Mouse (Mus musculus) liver, embryonic 15.5 days (tissue): ENCODE data around the gene Gbx2. TPM values are rescaled to one million over a fixed set of nuclear protein-coding genes. Genes with fewer than 3 reads are reported as not detected.
A peak's percentile ranks its signal among the peaks of the same experiment; 100 is the strongest.

Experiments used
- ATAC-seq: fragments of 200-750 bp; cut with Nextera tagmentation; 2 replicates; pipeline ENCODE4 v1.8.0; 2017; ENCODE audit warnings: moderate number of reproducible peaks, mild to moderate bottlenecking, moderate library complexity; ENCODE audit not compliant: insufficient read depth
- H3K27ac ChIP-seq: fragments of 300-500 bp; sonication (generic); replicated peaks from 2 replicates; pipeline ENCODE4 v1.5.1; 2015; ENCODE audit warnings: mild to moderate bottlenecking, inconsistent platforms
- H3K27me3 ChIP-seq: fragments of 300-500 bp; sonication (generic); 2 replicates; pipeline ENCODE4 v1.6.1; 2015; ENCODE audit warnings: mild to moderate bottlenecking, inconsistent platforms
- H3K36me3 ChIP-seq: fragments of 300-500 bp; sonication (generic); replicated peaks from 2 replicates; pipeline ENCODE4 v1.6.1; 2015; ENCODE audit warnings: moderate library complexity, mild to moderate bottlenecking, inconsistent platforms
- H3K4me1 ChIP-seq: fragments of 300-500 bp; sonication (generic); replicated peaks from 2 replicates; pipeline ENCODE4 v1.6.1; 2015; ENCODE audit warnings: inconsistent platforms
- H3K4me2 ChIP-seq: fragments of 300-500 bp; sonication (generic); 2 replicates; pipeline ENCODE4 v1.6.1; 2015; ENCODE audit warnings: moderate library complexity, mild to moderate bottlenecking, inconsistent platforms
- H3K4me3 ChIP-seq: fragments of 300-500 bp; sonication (generic); replicated peaks from 2 replicates; pipeline ENCODE4 v1.5.1; 2015; ENCODE audit warnings: mild to moderate bottlenecking, inconsistent platforms
- H3K9ac ChIP-seq: fragments of 300-500 bp; sonication (generic); 2 replicates; pipeline ENCODE4 v1.6.1; 2015; ENCODE audit warnings: moderate library complexity, mild to moderate bottlenecking, inconsistent platforms
- H3K9me3 ChIP-seq: fragments of 300-500 bp; sonication (generic); replicated peaks from 2 replicates; pipeline ENCODE4 v1.6.1; 2016; ENCODE audit warnings: inconsistent platforms
- WGBS: fragments of 180-500 bp; shearing (Covaris S2); methylation state at CpG from one replicate; pipeline ENCODE4 v1.1.7; 2015; ENCODE audit warnings: mixed read lengths; ENCODE audit not compliant: insufficient replicate concordance; 5-methylcytosine and 5-hydroxymethylcytosine counted together
- polyA plus RNA-seq: library from polyadenylated mRNA; unstranded; fragments of >200 nt; fragmentation: Nextera tagmentation; extraction: Ambion mirVana; gene quantifications from 2 replicates; pipeline ENCODE4 v1.2.1, GENCODE M21; 2015

Gene Gbx2
- polyA plus RNA-seq, 1 experiment from 2014 or later, result 0.67 TPM

GRCm38 (mm10) chr1:89962092-89962491, 31.1 kb upstream of the Gbx2 start:
- no peaks in the 10 kb centered on the region for H3K36me3 ChIP-seq
- WGBS, result 25% methylated on average over 13 of the region's 13 CpGs
- H3K27ac ChIP-seq, result no peak overlapping the region
- H3K9me3 ChIP-seq, result no peaks in the 10 kb centered on the region
- H3K9ac ChIP-seq, result no peak overlapping the region
- H3K4me1 ChIP-seq, result no peaks in the 10 kb centered on the region
- no peak overlapping the region for H3K4me2 ChIP-seq
- no peak for ATAC-seq
- no peak overlapping the region for H3K4me3 ChIP-seq
- H3K27me3 ChIP-seq, result peaks cover 25% of the 10 kb centered on the region

GRCm38 (mm10) chr1:89959393-89959792, 28.4 kb upstream of the Gbx2 start:
- Histone ChIP-seq H3K27ac (no peak overlapping the region), H3K9me3 (no peaks in the 10 kb centered on the region), H3K9ac (no peak overlapping the region), H3K4me3 (no peak overlapping the region), H3K4me1 (no peaks in the 10 kb centered on the region), H3K36me3 (no peaks in the 10 kb centered on the region), H3K4me2 (no peak overlapping the region), H3K27me3 (peaks cover 17% of the 10 kb centered on the region)
- WGBS, result 54% methylated on average over 4 of the region's 4 CpGs
- no peak for ATAC-seq

GRCm38 (mm10) chr1:89943202-89943601, 12.2 kb upstream of the Gbx2 start:
- no peak for ATAC-seq
- H3K9me3 ChIP-seq, result no peaks in the 10 kb centered on the region
- 1% methylated on average over 16 of the region's 16 CpGs for WGBS
- H3K9ac ChIP-seq, result no peak overlapping the region
- H3K4me2 ChIP-seq, result no peak overlapping the region
- H3K27me3 ChIP-seq, result peaks cover 83% of the 10 kb centered on the region
- H3K36me3 ChIP-seq, result no peaks in the 10 kb centered on the region
- no peak overlapping the region for H3K4me3 ChIP-seq
- no peak overlapping the region for H3K27ac ChIP-seq
- H3K4me1 ChIP-seq, result peaks cover 10% of the 10 kb centered on the region; the same call in 1 of the 2 replicates

- ATAC-seq, result no peak
- H3K4me3 ChIP-seq, result no peak overlapping the region
- no peaks in the 10 kb centered on the region for H3K36me3 ChIP-seq
- no peak overlapping the region for H3K27ac ChIP-seq
- H3K27me3 ChIP-seq, result peaks cover 84% of the 10 kb centered on the region
- no peaks in the 10 kb centered on the region for H3K9me3 ChIP-seq
- no peak overlapping the region for H3K9ac ChIP-seq
- peaks cover 10% of the 10 kb centered on the region; the same call in 1 of the 2 replicates for H3K4me1 ChIP-seq
- WGBS, result 7% methylated on average over 15 of the region's 15 CpGs
- H3K4me2 ChIP-seq, result no peak overlapping the region
These were observed 11.5 kb upstream of the Gbx2 start for GRCm38 (mm10) chr1:89942395-89942976.

GRCm38 (mm10) chr1:89941701-89942381, 10.9 kb upstream of the Gbx2 start:
- Histone ChIP-seq H3K9me3 (no peaks in the 10 kb centered on the region), H3K36me3 (no peaks in the 10 kb centered on the region), H3K4me1 (peaks cover 10% of the 10 kb centered on the region; the same call in 1 of the 2 replicates), H3K27ac (no peak overlapping the region), H3K4me2 (peak overlapping the region; percentile 27; the same call in 1 of the 2 replicates), H3K4me3 (peak overlapping the region; percentile 8; the same call in 1 of the 2 replicates), H3K9ac (no peak overlapping the region), H3K27me3 (peaks cover 91% of the 10 kb centered on the region)
- under 1% methylated on average over 40 of the region's 40 CpGs for WGBS
- no peak for ATAC-seq

- no peak overlapping the region for H3K27ac ChIP-seq
- H3K4me1 ChIP-seq, result peaks cover 10% of the 10 kb centered on the region; the same call in 1 of the 2 replicates
- H3K4me3 ChIP-seq, result no peak overlapping the region
- 20% methylated on average over 15 of the region's 15 CpGs for WGBS
- no peak overlapping the region for H3K9ac ChIP-seq
- H3K36me3 ChIP-seq, result no peaks in the 10 kb centered on the region
- H3K27me3 ChIP-seq, result peaks cover 97% of the 10 kb centered on the region
- H3K9me3 ChIP-seq, result no peaks in the 10 kb centered on the region
- ATAC-seq, result no peak
- H3K4me2 ChIP-seq, result no peak overlapping the region
These were observed 10.1 kb upstream of the Gbx2 start for GRCm38 (mm10) chr1:89940961-89941524.

- Histone ChIP-seq H3K4me3 (no peak overlapping the region), H3K4me1 (peaks cover 10% of the 10 kb centered on the region; the same call in 1 of the 2 replicates), H3K9ac (no peak overlapping the region), H3K4me2 (peak overlapping the region; percentile 32; the same call in 1 of the 2 replicates), H3K9me3 (no peaks in the 10 kb centered on the region), H3K27me3 (peaks cover 97% of the 10 kb centered on the region), H3K27ac (no peak overlapping the region), H3K36me3 (no peaks in the 10 kb centered on the region)
- WGBS, result 3% methylated on average over 34 of the region's 34 CpGs
- no peak for ATAC-seq
These were observed 9.2 kb upstream of the Gbx2 start for GRCm38 (mm10) chr1:89939981-89940726.

- Histone ChIP-seq H3K4me3 (no peak overlapping the region), H3K27ac (no peak overlapping the region), H3K36me3 (no peaks in the 10 kb centered on the region), H3K9ac (no peak overlapping the region), H3K9me3 (no peaks in the 10 kb centered on the region), H3K4me1 (peaks cover 10% of the 10 kb centered on the region; the same call in 1 of the 2 replicates), H3K4me2 (no peak overlapping the region), H3K27me3 (peaks cover 98% of the 10 kb centered on the region)
- no peak for ATAC-seq
- WGBS, result 23% methylated on average over 16 of the region's 16 CpGs
These were observed 8.6 kb upstream of the Gbx2 start for GRCm38 (mm10) chr1:89939596-89939960.

- Histone ChIP-seq H3K27ac (no peak overlapping the region), H3K4me2 (no peak overlapping the region), H3K4me1 (peaks cover 10% of the 10 kb centered on the region; the same call in 1 of the 2 replicates), H3K9ac (no peak overlapping the region), H3K27me3 (peaks cover 98% of the 10 kb centered on the region), H3K9me3 (no peaks in the 10 kb centered on the region), H3K4me3 (no peak overlapping the region), H3K36me3 (no peaks in the 10 kb centered on the region)
- ATAC-seq, result no peak
- 22% methylated on average over 16 of the region's 16 CpGs for whole genome bisulfite sequencing
These were observed 8.1 kb upstream of the Gbx2 start for GRCm38 (mm10) chr1:89938884-89939595.

- ATAC-seq, result no peak
- Histone ChIP-seq H3K27me3 (peaks cover 97% of the 10 kb centered on the region), H3K4me1 (peaks cover 14% of the 10 kb centered on the region), H3K4me2 (no peak overlapping the region), H3K27ac (no peak overlapping the region), H3K4me3 (no peak overlapping the region), H3K36me3 (no peaks in the 10 kb centered on the region), H3K9me3 (no peaks in the 10 kb centered on the region), H3K9ac (no peak overlapping the region)
- 19% methylated on average over 29 of the region's 29 CpGs for WGBS
These were observed 4.7 kb upstream of the Gbx2 start for GRCm38 (mm10) chr1:89935493-89936348.
